Mouse (Mus musculus) right cerebral cortex, postnatal 36 days (tissue): ENCODE results near the gene Grrp1.

Experiments
- DNase-seq, 2 experiments: peaks; one replicate each; pipeline ENCODE4 v3.0.0; 2022; ENCODE audit warnings: low spot score in 2 of 2, mixed read lengths in 1 of 2

Grrp1 gene

DNA sequence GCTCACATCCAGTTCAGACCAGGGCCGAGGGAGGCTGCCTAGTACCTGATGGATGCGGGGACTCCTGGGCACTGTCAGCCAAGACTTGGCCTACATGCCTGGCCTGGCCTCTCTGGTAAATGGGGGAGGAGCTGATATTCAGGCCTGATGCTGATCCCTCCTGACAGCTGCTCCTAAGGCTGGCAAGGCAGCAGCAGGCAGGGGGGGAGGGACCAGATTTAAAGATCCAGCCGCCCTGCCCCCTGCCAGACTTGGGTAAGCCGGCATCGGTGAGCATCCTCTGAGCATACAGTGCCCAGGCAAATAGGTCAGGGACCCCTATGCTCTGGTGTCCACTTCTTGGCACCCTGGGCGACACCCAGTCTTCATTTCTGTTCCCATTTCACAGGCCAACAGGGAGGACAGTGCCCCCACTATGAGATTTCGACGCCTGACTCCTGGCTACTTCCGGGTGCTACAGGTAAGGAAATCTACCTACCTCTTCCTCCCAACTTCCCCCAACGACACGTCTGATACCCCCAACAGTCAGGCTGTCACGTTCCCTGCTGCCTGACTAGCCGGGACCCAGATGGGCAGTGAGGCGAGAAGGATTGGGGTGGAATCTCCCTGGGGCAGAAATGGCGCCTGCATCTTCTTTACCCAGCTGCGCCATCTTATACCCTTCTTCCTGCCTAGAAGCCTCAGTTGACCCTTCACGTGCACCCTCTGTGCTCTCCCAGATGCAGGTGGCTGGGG is 10.2 kb downstream of the Grrp1 start, which contains the start of gene E130218I03Rik:
Gene E130218I03Rik, plus strand, starts transcription at position 147 of the 735 bp plus-strand sequence.
- no peak for DNase-seq

DNA sequence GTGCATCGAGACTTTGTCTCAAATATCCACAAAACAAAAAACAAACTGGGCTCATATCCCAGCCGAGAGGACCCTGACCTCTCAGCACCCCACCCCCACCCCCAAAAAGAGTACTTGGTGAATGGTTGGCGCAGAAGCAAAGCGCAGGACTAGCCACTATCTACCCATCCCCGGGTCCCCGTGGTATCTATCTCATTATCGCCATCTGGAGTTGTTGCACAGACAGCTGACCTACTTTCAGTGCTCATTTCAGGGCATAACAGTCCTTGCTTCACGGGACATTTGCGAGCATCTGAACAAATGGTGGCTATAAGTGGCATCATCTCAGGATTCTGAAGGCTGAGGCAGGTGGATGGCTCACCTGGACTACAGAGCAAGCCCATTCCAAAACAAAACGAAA is 15.2 kb downstream of the Grrp1 start:
- no peak for DNase-seq

DNA sequence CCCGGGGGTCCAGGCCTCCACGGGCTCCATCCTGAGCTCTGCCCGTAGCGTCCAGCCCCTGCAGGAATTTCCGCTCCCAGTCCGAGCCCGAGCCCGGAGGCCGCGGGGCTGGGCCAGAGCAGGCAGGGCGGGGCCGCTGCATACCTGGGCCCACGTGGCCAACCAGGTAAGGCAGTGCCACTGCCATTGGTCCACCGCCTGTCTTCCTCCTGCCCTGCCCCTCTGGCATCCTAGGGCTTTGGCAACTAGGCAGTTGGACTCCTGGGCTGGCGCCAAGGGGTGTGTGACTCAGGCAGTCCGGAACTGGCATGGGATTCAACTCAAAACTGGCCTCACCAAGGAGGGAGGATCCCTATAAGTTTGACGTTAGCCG is 15.6 kb downstream of the Grrp1 start, which contains the start of gene Cnksr1:
Gene Cnksr1, minus strand, starts transcription at position 121 of the 373 bp plus-strand sequence.
- no peak for DNase-seq

DNA sequence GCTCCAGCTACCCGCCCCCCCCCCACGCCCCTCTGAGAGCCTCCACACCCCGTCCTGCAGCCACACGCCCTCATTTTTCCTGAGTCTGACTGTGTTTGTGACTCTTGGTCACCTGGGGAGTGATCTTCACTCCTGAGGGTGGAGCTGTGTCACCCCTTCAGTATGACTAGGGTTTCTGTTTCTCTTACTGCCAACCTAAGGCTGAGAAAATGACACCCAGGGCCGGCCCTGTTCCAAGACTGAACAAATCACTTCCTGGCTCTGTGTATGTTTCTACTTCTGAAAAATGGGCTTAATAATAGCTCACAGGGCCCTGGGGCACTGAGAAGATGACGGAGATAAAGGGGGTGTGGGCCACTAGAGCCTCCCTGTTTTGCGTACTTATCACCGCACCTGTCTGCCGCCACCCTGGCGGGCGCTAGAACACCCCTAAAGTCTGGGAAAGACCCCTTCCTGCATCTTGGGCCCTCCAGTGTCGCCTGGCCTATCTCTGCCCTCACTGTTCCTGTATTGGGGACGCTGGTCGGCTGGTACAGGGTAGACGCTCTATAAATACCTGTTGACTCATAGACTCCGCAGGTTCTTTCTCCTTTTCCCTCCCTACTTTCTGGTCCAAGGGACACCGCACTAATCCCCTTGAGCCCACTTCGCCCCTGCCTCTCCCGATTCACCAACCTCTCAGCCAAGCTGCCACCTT is 16.2 kb downstream of the Grrp1 start:
- no peak for DNase-seq

DNA sequence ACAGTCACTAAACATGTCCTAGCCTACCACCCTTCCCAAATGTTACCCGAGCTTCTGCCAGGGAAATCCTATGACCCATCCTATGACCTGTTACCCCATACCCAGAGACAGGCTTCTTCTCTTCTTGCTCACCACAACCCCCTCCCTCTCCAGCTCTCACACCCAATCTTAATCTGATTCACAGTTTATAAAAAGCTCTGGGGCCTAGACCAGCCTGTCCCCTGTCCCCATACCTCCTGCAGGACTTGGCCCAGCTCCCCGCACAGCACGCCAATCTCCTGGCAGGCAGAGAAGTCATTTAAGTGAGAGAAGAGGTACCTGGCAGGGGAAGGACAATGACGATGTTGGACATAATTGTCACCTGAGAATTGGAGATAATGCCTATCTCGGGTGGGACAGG is 19.0 kb downstream of the Grrp1 start:
- DNase-seq = no peak

DNA sequence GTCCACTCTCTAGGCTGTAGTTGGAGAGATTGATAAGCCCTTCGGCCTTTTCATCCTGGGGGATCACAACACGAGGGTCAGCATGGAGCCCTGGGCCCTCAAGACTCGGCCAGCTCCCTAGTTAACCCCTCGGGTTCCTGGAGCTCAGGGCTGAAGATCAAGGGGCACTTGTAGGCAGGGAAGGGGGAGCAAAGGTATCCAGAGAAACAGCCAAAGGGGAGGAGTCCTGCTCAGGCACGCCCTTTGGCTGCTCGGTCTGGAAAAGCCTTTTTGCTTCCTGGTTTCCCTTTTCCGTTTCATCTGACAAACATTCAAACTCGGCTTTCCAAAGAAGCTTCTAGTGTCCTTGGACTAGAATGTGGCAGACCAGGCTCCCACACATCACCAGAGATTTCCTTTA is 23.5 kb downstream of the Grrp1 start:
- DNase-seq = no peak

DNA sequence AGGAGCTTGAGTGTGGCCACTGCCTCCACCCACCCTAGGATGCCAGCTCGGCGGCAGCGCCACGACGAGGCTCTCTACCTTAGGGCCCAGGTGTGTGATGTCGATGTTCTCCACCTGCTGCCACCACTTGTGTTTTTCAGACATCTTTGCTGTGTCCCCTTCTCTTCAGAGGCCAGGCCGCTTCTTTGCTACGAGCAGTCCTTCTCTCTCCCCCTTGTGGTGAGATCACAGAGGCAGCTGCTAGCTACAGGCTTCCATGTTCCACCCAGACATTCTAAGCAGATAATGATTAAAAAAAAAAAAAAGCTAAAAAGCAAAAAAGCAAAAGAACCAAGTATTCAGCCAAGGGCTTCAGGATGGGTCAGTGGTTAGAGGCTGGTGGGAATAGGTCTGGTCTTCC is 26.7 kb downstream of the Grrp1 start, which contains the start of gene Catsper4:
Gene Catsper4, minus strand, starts transcription at position 190 of the 400 bp plus-strand sequence.
- no peak for DNase-seq

DNA sequence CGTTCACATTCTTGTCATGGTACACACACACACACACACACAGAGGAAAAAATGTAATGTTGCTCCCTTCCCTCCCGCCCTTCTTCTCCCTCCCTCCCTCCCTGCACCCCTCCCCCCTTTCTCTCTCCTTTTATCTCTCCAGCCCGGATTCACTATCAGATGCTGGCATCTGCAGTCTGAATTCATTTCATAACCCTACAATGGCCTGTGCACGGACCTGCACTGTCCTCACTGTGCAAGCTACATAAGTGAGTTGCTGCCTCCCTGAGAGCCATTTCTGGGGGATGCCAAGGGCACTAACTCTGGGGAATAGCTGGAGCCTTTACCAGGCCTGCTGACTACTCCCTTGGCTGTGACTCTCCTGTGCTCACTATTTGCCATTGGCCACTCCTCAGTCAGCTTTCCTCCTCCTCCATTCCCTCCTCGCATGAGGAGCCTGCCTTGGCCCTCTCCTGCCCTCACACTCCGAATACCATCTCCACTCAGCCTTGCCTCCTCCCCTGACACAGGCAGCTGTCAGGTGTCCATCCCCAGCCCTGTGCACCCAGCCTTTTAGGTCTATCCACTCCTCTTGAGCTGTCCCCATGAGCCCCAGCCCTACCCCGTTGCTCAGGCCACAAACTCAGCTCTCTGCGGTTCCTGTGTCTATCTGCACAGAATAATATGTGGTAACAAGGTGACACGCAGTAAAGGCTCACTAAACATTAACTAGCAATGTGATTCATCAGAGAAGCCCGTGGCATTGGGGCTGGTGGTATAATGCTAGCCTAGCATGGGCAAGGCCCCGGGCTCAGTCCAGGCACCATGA is 30.9 kb downstream of the Grrp1 start:
- DNase-seq = no peak

DNA sequence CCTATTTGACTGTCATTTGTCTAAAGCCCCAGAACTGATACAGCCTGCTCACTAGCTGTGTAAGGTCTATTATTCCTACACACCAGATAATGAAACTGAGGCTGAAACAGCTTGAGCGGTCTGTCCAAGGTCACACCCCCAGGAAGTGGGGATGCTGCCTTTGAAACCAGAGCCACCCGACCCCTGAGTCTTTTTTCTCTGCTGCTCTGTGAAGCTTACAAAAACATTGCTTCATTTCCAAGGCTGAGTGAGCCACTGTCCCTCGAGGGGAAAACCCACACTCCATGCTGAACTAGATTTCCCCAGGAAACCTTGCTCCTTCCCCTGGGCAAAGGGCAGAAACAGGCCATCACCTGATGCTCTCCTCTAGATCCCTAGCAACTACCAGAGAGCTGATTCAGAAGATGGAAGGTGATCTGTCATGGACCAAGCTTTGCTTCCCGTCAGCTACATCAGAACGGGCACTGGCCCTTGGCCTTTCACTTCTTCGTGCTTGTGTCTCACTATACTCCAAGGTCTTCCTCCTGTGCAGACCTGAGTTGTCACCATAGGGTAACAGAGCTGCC is 47.3 kb downstream of the Grrp1 start:
- DNase-seq = no peak

DNA sequence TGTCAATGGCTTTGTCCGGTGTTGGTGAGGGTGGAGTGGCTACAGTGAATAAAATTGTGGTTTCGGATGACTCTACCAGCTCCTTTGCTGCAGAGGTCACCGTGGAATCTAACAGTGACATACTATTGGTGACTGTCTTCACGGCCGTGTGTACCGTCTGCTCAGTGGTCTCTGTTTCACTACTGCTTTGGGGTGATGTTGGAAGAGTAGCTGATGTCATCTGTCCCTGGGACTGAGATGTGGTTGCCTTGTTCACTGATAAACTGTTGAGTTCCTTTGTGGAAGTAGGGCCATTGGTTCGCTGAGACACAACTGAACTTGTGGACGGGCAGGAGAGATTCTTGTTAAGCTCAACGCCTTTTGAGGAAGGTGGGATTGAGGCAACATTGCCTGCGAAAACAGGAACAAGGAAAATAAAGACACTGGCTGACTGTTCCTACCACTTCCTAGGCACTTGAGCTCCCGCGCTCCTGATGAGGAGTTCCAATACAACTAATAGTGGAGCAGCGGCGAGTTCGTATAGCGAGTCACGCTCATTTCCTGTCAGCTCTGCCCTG is 50.5 kb downstream of the Grrp1 start:
- DNase-seq = no peak

DNA sequence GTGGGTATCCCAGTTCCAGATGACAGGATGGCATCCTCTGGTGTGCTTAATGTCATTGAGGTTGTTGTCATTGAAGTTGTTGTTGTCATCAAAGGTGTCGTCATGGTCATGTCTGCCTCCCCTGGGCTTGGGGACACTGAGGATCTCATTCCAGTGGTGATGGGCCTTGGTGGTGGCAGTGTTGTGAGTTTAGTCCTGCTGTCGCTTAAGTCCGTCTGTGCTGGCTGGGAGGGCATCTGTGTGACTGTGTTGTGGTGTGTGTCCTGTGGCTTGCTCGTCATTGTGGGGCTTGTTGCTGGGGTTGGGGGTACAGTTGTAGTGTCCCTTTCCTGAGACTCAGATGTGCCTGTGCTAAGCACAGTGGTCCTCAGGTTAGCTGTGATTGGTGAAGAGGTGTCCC is 51.0 kb downstream of the Grrp1 start, which contains the start of gene Gm7534:
Gene Gm7534, minus strand, starts transcription at position 101 of the 400 bp plus-strand sequence.
- no peak for DNase-seq
